Mouse (Mus musculus): ENCODE data around the gene Lalba. TPM values are rescaled to one million over a fixed set of nuclear protein-coding genes. Genes with fewer than 3 reads are reported as not detected.
A peak's percentile ranks its signal among the peaks of the same experiment; 100 is the strongest.
"Not testable (repeated sequence)": the region's sequence is repeated elsewhere in the genome, so short reads cannot be mapped to it uniquely, and the experiment has no call there.

Lalba gene
- polyA plus RNA-seq (2015; fragmentation: Nextera tagmentation; extraction: Ambion mirVana) = not detected in 2 replicates

DNA sequence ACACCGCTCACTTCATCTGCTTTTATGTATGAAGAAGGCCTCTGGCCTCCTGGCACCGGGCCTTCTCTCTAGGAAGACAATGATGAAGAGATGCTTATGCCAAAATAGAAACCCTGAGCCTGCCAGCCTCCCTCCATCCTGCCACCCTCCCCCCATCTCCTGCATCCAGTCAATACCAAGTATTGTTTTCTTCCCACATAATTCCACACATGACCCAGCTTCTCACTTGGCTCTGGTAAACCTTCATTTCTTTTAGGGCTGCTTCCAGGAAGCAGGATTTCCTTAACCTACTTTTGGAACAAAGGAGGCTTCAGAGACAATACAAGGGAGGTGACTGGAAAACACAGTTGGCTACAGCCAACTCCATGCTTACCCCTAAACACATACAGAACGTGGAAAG, at the start of gene Lalba:
Gene Lalba, minus strand, starts transcription at position 21 of the 400 bp plus-strand sequence.
- Histone ChIP-seq H3K9ac (no peak within 1 kb of the TSS), H3K36me3 (no peaks in the 10 kb centered on the region), H3K4me3 (no peak within 1 kb of the TSS), H3K27me3 (no peaks in the 10 kb centered on the region), H3K4me1 (replicated peaks) (no peaks in the 10 kb centered on the region), H3K27ac (replicated peaks) (no peak within 1 kb of the TSS), H3K9me3 (no peaks in the 10 kb centered on the region), H3K4me2 (no peak within 1 kb of the TSS)
- WGBS = 64% methylated on average over 3 of the region's 3 CpGs
- ATAC-seq (ENCODE audit: low read depth) = no peak

DNA sequence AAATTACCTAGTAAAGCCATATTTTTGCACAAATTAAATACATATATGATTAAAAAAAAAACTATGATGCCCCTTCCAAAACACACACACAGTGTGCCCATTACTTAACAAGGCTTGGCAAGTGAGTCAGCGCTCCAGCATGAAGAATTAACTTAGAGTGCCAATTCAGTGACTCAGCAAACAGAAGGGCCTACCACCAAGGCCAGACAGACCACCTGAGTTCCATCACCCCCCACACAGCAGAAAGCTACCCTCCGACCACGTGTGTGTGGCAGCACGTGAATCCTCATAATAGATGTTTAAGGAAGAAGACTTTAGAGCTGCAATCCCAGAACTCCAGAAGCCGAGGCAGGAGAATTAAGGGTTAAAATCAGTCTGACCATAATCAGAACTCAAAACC, 49.8 kb upstream of the Lalba start:
- 38% methylated on average over 5 of the region's 5 CpGs for WGBS
- H3K27ac ChIP-seq (replicated peaks) = no peak overlapping the region
- peaks cover 34% of the 10 kb centered on the region for H3K4me1 ChIP-seq (replicated peaks)
- peak overlapping the region; percentile 95 for H3K4me2 ChIP-seq
- no peak for ATAC-seq (ENCODE audit: low read depth)
- no peaks in the 10 kb centered on the region for H3K9me3 ChIP-seq
- H3K36me3 ChIP-seq = peaks cover 45% of the 10 kb centered on the region
- peak overlapping the region; percentile 84 for H3K4me3 ChIP-seq
- H3K9ac ChIP-seq = peak overlapping the region; percentile 94
- H3K27me3 ChIP-seq = no peaks in the 10 kb centered on the region

DNA sequence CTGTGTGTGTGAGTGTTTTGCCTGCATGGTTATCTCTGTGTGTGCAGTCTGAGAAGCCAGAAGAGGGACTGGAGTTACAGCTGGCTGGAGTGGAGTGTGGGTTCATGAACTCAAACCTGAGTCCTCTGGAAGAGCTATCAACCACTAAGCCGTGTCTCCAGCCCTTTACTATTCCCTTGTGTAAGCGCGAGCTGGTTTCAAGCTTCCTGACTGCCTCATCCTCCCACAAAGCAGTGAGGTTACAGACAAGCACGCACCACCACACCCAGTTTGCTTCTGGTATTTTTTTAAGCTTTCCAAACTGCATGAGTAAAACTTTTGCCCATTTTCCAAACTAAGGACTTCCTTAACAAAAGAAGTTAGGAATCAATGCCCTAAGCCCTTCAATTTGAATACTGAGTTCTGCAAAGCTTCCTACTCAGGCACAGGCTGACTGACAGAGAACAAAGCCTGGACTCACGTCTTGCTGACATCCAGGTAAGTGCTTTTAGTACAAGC, 45.6 kb upstream of the Lalba start:
- WGBS = 84% methylated on average over 5 of the region's 5 CpGs
- Histone ChIP-seq H3K4me1 (replicated peaks) (peaks cover 39% of the 10 kb centered on the region), H3K4me3 (no peak overlapping the region), H3K27ac (replicated peaks) (no peak overlapping the region), H3K9me3 (no peaks in the 10 kb centered on the region), H3K4me2 (no peak overlapping the region), H3K9ac (no peak overlapping the region), H3K27me3 (no peaks in the 10 kb centered on the region), H3K36me3 (peaks cover 82% of the 10 kb centered on the region)
- ATAC-seq (ENCODE audit: low read depth) = no peak

DNA sequence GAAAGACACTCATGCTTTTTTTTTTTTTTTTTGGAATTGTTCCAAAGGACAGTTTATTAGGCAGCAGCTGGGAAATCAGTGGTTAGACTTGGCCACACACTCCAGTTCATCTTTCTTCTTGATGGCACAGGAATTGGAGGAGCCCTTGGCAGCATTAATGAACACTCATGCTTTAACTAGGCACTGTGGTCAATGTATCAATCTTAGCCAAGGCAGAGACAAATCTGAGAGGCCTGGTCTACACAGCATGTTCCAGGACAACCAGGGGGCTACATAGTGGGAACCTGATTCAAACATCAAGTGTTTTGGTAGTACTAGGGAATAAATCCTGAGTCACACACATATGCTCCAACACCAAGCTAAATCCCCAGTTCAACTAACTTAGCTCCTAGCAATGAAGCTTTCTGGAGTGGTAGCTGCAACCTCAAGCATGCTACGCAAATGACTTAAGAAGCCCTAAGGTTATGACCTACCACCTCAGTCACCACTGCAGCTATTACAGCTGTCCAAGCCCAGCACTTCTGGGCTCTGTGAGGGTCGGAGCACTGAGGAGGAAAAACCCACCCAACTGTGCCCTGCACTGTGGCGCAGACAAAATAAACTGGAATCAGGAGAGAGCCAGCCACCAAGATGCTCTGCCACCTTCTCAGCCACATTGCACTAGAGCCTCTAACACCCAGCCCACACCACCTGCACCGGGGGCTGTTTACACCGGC, 44.7 kb upstream of the Lalba start:
- peaks cover 30% of the 10 kb centered on the region for H3K4me1 ChIP-seq (replicated peaks)
- no peak overlapping the region for H3K27ac ChIP-seq (replicated peaks)
- H3K4me2 ChIP-seq = no peak overlapping the region
- H3K4me3 ChIP-seq = no peak overlapping the region
- no peak for ATAC-seq (ENCODE audit: low read depth)
- H3K9ac ChIP-seq = no peak overlapping the region
- no peaks in the 10 kb centered on the region for H3K27me3 ChIP-seq
- H3K36me3 ChIP-seq = peaks cover 91% of the 10 kb centered on the region
- no peaks in the 10 kb centered on the region for H3K9me3 ChIP-seq
- 96% methylated on average over 5 of the region's 5 CpGs for WGBS

DNA sequence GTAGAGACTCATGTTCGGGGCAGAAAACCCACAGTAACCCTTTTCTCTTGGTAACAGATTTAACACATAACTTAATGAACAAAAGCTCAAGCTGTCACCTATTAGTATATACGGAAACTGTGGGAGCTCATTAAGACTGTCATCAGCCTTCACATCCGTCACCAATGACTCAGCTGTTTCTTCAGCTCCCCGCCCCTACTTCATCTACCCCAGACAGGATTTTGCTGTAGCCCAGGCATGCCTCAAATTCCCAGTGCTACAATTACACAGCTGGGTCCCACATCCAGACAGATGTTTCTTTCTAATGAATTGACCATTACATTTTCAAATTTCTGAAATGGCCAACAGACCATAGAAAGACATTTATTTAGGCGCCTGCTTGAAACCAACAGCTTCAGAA, 43.5 kb upstream of the Lalba start:
- no peak overlapping the region for H3K4me2 ChIP-seq
- H3K27ac ChIP-seq (replicated peaks) = no peak overlapping the region
- no peak overlapping the region for H3K9ac ChIP-seq
- H3K4me1 ChIP-seq (replicated peaks) = peaks cover 19% of the 10 kb centered on the region
- no peak overlapping the region for H3K4me3 ChIP-seq
- no peaks in the 10 kb centered on the region for H3K9me3 ChIP-seq
- WGBS = 37% methylated on average over 5 of the region's 5 CpGs
- H3K27me3 ChIP-seq = no peaks in the 10 kb centered on the region
- ATAC-seq (ENCODE audit: low read depth) = no peak
- H3K36me3 ChIP-seq = peaks cover 95% of the 10 kb centered on the region

DNA sequence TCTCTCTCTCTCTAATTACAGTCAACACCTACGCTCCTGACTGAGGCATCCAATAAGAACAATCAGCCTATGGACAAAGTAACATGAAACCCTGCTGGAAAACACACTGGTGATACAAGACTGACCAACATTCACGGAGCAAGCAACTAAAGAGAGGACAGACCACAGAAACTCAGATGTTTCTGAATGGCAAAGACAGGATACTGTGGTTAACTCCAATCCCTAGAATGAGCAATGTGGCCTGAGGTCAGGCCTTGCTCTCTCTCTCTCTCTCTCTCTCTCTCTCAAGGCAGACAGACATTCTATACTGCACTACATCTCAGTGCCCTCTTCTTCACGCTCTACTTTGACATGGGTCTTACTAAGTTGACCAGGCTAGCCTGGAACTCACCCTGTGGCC, 38.7 kb upstream of the Lalba start:
- Histone ChIP-seq H3K4me2 (no peak overlapping the region), H3K9ac (no peak overlapping the region), H3K4me3 (no peak overlapping the region), H3K27me3 (no peaks in the 10 kb centered on the region), H3K4me1 (replicated peaks) (0 out of 2 replicates have a peak, but pooled peaks cover 4% of the 10 kb centered on the region), H3K27ac (replicated peaks) (no peak overlapping the region), H3K9me3 (no peaks in the 10 kb centered on the region), H3K36me3 (peaks cover 82% of the 10 kb centered on the region)
- ATAC-seq (ENCODE audit: low read depth) = no peak
- 88% methylated on average over 3 of the region's 3 CpGs for WGBS

DNA sequence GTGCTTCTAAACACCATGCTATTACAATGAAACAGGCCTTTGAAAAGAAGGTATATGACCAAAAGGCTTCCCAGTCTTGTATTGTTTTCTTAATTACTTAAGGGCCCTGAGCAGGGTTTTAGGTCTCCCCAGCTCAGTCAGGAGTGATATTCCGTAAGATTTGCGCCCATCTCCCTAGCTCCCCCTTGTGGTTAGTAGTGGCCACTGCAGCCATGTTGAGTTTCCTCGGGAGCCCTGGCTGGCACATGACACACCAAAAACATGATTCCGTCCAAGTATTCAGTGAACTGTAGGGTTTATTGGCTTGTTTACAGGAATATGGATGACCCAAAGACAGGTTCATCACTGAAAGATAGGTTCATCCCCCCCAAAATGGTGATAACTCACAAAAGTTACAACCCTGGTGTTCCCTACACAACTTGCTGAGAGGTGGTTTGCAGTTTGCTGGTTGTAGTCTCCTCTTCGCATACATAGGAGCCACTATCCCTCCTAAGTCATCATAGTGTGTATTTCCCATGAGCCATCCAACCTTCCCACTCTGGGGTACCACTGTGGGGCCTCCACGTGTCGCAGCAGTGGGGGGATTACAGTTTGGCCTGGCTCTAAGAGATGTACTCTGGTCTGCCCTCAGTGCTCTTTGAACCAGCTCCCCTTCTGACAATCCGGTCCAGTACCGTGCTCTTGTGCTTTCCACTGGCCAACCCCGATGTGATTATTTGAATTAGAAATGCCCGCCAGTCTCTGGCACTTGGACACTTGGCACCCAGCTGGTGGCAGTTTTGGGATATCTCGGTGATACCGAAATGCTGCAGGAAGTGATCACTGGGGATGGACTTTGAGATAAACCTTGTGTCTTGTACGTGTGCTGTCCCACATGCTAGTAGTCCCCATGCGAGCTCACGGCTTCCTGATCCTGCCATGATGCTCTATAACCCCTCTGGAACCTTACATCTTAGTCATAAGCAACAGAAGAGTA, 35.1 kb upstream of the Lalba start:
- Histone ChIP-seq H3K36me3 (peaks cover 54% of the 10 kb centered on the region), H3K9me3 (no peaks in the 10 kb centered on the region), H3K4me3 (no peak overlapping the region), H3K9ac (no peak overlapping the region), H3K4me1 (replicated peaks) (peaks cover 4% of the 10 kb centered on the region; the same call in 1 of the 2 replicates), H3K27me3 (no peaks in the 10 kb centered on the region), H3K4me2 (no peak overlapping the region), H3K27ac (replicated peaks) (no peak overlapping the region)
- 69% methylated on average over 16 of the region's 16 CpGs for WGBS
- ATAC-seq (ENCODE audit: low read depth) = 0 out of 2 replicates have a peak, but pooled peaks have one; percentile 15

DNA sequence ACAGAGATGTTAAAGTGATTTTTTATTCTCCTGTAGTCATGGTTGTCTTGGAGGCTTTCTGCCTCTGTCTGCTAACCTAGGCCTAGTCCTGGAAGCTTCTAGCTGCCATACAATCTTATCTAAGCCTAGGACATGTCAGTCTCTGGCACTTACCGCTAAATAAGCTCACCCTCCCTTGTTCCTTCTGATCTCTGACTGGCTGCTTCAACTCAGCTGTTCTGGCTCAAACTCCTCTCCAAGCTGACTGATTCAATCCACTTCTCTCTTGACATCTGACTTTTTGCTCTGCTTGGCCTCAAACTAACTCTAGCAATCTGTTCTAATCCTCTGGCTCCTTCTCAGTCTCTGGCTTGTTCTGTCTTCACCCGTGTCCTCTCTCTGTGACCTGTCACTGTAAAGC, 32.3 kb upstream of the Lalba start:
- Histone ChIP-seq H3K36me3 (peaks cover 26% of the 10 kb centered on the region), H3K4me1 (replicated peaks) (peaks cover 16% of the 10 kb centered on the region)
- H3K4me2 ChIP-seq; H3K27ac ChIP-seq (replicated peaks); H3K4me3 ChIP-seq; H3K9me3 ChIP-seq; ATAC-seq (ENCODE audit: low read depth); H3K9ac ChIP-seq; H3K27me3 ChIP-seq: not testable (repeated sequence)
- 93% methylated on average over 2 of the region's 2 CpGs for WGBS

DNA sequence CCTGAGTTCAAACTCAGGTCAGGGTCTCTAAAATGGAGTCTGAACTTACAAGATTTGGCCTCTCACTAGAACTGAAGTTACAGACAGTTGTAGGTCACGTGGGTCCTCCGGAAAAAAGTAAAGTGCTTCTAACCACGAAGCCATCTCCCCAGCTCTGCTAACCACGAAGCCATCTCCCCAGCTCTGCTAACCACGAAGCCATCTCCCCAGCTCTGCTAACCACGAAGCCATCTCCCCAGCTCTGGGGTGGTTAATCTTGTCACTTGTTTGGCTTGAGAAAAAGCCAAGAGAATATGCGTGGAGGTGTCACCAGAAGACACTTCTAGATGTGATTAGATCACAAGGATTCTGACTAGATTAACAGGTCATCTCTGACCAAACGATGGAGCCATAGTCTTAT, 31.6 kb upstream of the Lalba start:
- Histone ChIP-seq H3K4me3 (no peak overlapping the region), H3K9me3 (no peaks in the 10 kb centered on the region), H3K4me1 (replicated peaks) (peaks cover 16% of the 10 kb centered on the region), H3K9ac (no peak overlapping the region), H3K27me3 (no peaks in the 10 kb centered on the region), H3K27ac (replicated peaks) (no peak overlapping the region), H3K4me2 (no peak overlapping the region), H3K36me3 (peaks cover 21% of the 10 kb centered on the region)
- WGBS = 81% methylated on average over 8 of the region's 8 CpGs
- ATAC-seq (ENCODE audit: low read depth) = no peak

DNA sequence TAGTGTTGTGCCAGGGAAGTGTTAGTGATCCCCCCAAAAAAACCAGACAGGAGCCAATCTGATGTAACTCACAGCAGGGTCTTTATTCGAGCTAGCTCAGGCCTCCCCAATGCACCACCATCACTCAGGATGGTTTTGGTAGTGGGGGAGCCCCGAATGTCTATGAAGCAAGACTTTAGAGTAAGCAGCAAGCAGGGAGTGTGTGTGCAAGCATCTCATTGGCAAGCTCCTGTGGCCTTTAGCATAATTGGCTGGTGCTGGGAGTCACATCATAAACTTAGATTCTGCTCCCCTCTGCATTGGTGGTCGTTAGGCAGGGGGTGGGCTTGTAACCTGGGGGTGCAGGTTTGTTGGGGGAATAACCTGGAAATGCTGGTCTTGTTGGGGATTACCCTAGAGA, 31.2 kb upstream of the Lalba start:
- 56% methylated on average over 3 of the region's 3 CpGs for WGBS
- H3K4me3 ChIP-seq; H3K9me3 ChIP-seq; H3K27ac ChIP-seq (replicated peaks); H3K9ac ChIP-seq; ATAC-seq (ENCODE audit: low read depth); H3K27me3 ChIP-seq; H3K4me2 ChIP-seq: not testable (repeated sequence)
- Histone ChIP-seq H3K36me3 (peaks cover 21% of the 10 kb centered on the region), H3K4me1 (replicated peaks) (peaks cover 16% of the 10 kb centered on the region)

DNA sequence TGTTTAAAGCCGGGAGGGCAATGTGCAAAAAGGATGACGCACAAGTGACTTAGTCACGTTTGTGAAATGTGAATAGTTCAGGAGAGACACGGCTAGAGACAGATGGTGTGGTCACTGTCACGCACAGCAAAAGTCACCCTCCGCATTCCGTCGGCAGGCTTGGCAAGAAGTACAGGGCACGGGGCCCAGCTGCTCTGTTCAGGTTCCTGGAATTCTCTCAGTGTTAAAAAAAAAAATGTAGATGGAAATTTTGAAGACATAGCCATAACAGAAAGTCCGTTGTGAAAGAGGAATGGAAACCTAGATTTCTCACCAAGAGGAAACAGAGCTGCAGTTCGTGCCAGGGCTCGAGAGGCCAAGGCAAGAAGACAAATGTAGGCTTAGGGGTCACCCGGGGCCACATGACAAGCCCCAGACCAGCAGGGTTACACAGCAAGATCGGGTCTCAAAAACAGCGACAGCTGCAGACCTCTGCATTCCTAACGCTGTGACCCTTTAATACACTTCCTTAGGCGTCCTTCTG, 30.3 kb upstream of the Lalba start:
- WGBS = 52% methylated on average over 17 of the region's 17 CpGs

DNA sequence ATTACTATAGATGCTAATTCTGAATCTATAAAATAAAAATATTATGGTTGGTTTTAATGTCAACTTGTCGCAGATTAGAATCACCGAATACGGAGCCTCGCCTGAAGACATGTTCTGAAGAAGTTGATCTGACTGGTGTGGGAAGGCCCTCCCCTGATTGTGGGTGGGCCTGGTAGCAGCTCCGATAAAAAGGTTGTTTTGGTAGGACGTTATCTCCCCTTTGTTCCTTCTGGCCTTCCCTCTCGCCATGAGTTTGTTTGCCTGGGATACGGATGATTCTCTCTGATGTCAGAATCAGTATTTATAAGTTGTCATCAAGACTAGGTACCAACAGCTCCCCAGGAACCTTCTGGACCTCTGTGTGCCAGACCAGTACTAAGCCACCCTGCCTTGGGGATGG, 29.7 kb upstream of the Lalba start:
- WGBS = 67% methylated on average over 8 of the region's 8 CpGs
- Histone ChIP-seq H3K9me3 (no peaks in the 10 kb centered on the region), H3K4me3 (no peak overlapping the region), H3K4me1 (replicated peaks) (peaks cover 16% of the 10 kb centered on the region), H3K9ac (no peak overlapping the region), H3K4me2 (no peak overlapping the region), H3K36me3 (peaks cover 7% of the 10 kb centered on the region; the same call in 1 of the 2 replicates), H3K27ac (replicated peaks) (no peak overlapping the region), H3K27me3 (no peaks in the 10 kb centered on the region)
- ATAC-seq (ENCODE audit: low read depth) = no peak

More for the DNA sequence above, 30.3 kb upstream of the Lalba start:
- Histone ChIP-seq H3K36me3 (peaks cover 13% of the 10 kb centered on the region), H3K9ac (no peak overlapping the region), H3K4me2 (no peak overlapping the region), H3K4me1 (replicated peaks) (peaks cover 16% of the 10 kb centered on the region), H3K27ac (replicated peaks) (no peak overlapping the region), H3K4me3 (no peak overlapping the region), H3K9me3 (no peaks in the 10 kb centered on the region), H3K27me3 (no peaks in the 10 kb centered on the region)
- ATAC-seq (ENCODE audit: low read depth) = no peak
